Mouse (Mus musculus): ENCODE results near the gene Nedd4.

GRCm38 (mm10) chr9:72649781-72650180 lies 12.4 kb upstream of the Nedd4 start:
- TF ChIP-seq POLR2A (IDR thresholded peaks at IDR 0.05; ENCODE audit: low read depth, low read length) (no peak), CTCF (IDR thresholded peaks at IDR 0.05; ENCODE audit: borderline replicate concordance, insufficient read depth, low read length) (no peak)
